Mouse (Mus musculus) heart, adult 9 months (tissue): ENCODE measurements around the gene Gdf3.
A peak's percentile ranks its signal among the peaks of the same experiment; 100 is the strongest.

Experiments
- DNase-seq, 2 experiments: peaks; one replicate each; pipeline ENCODE4 v3.0.0; 2022; ENCODE audit warnings: low spot score in 2 of 2

The Gdf3 gene

DNA sequence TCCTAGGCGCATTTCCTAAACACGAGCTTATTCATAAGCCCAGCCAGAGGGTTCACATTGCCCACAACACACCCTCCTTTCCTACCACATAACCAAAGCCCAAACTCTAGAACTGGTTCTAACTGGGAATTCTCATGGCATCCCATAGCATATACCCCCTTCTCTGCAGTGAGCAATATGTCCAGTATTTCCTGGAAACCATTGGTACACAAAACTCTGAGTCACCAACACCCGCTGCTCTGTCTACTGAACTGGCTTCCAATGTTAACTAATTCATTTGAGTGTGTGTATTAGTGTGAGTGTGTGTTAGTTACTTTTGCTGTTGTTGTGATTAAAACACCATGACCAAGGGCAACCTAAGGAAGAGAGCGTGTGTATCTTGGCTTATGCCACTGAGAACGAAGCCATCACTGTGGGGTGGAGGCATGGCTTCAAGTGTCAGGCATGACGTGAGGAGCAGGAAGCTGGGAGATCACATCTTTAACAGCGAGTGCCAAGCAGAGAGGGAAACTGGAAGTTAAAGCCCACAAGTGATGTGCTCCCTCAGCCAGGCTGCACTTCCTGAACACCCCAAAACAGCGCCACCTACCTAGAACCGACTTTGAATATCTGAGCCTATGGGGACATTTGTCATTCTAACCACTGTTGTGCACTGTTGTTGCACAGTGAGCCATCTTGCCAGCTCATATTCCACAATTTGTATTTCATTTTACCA is 44.7 kb downstream of the Gdf3 start:
- no peak for DNase-seq

- DNase-seq = peak in 1 of 2 experiments; percentile 52
Observed at GRCm38 (mm10) chr6:122562463-122562862, 47.4 kb downstream of the Gdf3 start.

DNA sequence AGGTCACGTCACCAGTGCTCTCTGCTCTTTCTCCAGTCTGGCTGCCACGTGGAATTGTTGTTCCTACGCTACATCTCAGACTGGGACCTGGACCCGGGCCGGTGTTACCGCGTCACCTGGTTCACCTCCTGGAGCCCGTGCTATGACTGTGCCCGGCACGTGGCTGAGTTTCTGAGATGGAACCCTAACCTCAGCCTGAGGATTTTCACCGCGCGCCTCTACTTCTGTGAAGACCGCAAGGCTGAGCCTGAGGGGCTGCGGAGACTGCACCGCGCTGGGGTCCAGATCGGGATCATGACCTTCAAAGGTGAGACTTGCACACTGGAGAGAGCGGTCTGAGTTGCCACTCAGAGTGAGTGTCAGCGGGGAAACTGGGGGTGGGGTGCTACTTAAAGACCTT is 48.9 kb downstream of the Gdf3 start:
- DNase-seq = no peak

GRCm38 (mm10) chr6:122560427-122560826 is 49.5 kb downstream of the Gdf3 start:
- peak; percentile 21 to 54 for DNase-seq

DNA sequence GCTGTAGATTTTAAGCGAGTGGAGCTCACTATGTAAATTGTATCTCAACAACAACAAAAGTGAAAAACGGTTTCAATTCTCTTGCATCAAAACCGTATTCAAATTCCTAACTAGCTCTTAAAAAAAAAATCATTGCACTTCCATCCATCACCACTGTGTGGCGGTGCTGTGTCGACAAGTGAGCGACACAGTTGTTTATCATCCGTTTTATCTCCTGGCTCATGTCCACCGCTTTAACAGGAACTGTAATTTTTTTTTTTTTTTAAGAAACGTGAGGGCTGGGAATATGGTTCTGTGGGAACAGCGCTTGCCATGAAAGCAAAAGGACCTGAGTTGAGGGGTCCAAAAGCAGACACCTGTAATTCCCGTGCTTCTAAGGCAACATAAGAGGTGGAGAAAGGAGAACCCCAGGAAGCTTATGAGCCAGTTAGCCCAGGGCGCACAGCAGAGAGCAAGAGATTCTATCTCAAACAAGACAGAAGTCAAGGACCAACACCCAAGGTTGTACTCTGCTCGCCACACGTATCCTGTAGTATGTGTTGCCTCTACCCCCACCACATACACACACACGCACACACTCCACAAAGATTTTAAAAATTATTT is 52.8 kb downstream of the Gdf3 start:
- DNase-seq = peak; percentile 31 to 65
